Mouse (Mus musculus): ENCODE results near the gene Slc16a3. TPM values are rescaled to one million over a fixed set of nuclear protein-coding genes. Genes with fewer than 3 reads are reported as not detected.

Gene Slc16a3
- polyA plus RNA-seq (2015; fragmentation: Nextera tagmentation; extraction: Ambion mirVana): 9.1 and 9.6 TPM in 2 replicates

- no peak for ATAC-seq (replicated peaks)
- peak within 1 kb of the TSS; percentile 32; the same call in 1 of the 2 replicates for H3K9ac ChIP-seq (replicated peaks)
- no peaks in the 10 kb centered on the region for H3K9me3 ChIP-seq
- WGBS: 41% methylated on average over 12 of the region's 12 CpGs
- H3K27ac ChIP-seq (replicated peaks): no peak within 1 kb of the TSS
- peak within 1 kb of the TSS; percentile 53 for H3K4me2 ChIP-seq (replicated peaks)
- H3K4me3 ChIP-seq: peak within 1 kb of the TSS; percentile 38
- no peaks in the 10 kb centered on the region for H3K36me3 ChIP-seq
- H3K27me3 ChIP-seq: peaks cover 25% of the 10 kb centered on the region
- peaks cover 28% of the 10 kb centered on the region for H3K4me1 ChIP-seq
Measured at GRCm38 (mm10) chr11:120948328-120948727, at the start of gene Slc16a3. Gene Slc16a3 (plus strand): TSS chr11:120948480.

- H3K4me2 ChIP-seq (replicated peaks): no peak overlapping the region
- 93% methylated on average over 8 of the region's 8 CpGs for WGBS
- H3K9me3 ChIP-seq: no peaks in the 10 kb centered on the region
- no peaks in the 10 kb centered on the region for H3K4me1 ChIP-seq
- no peaks in the 10 kb centered on the region for H3K27me3 ChIP-seq
- no peak overlapping the region for H3K4me3 ChIP-seq
- no peak for ATAC-seq (replicated peaks)
- no peak overlapping the region for H3K9ac ChIP-seq (replicated peaks)
- H3K36me3 ChIP-seq: peaks cover 20% of the 10 kb centered on the region
- no peak overlapping the region for H3K27ac ChIP-seq (replicated peaks)
Measured at GRCm38 (mm10) chr11:120900276-120901244, 47.7 kb upstream of the Slc16a3 start.

- Histone ChIP-seq H3K4me2 (replicated peaks) (no peak overlapping the region), H3K9ac (replicated peaks) (no peak overlapping the region), H3K27me3 (no peaks in the 10 kb centered on the region), H3K36me3 (peaks cover 14% of the 10 kb centered on the region), H3K4me1 (no peaks in the 10 kb centered on the region), H3K4me3 (no peak overlapping the region), H3K27ac (replicated peaks) (no peak overlapping the region), H3K9me3 (no peaks in the 10 kb centered on the region)
- WGBS: 84% methylated on average over 21 of the region's 21 CpGs
- no peak for ATAC-seq (replicated peaks)
Measured at GRCm38 (mm10) chr11:120901729-120902486, 46.4 kb upstream of the Slc16a3 start.

GRCm38 (mm10) chr11:120902487-120903142 is 45.7 kb upstream of the Slc16a3 start:
- no peak overlapping the region for H3K4me2 ChIP-seq (replicated peaks)
- 54% methylated on average over 10 of the region's 10 CpGs for WGBS
- H3K4me1 ChIP-seq: no peaks in the 10 kb centered on the region
- H3K27me3 ChIP-seq: no peaks in the 10 kb centered on the region
- no peak overlapping the region for H3K27ac ChIP-seq (replicated peaks)
- no peak overlapping the region for H3K9ac ChIP-seq (replicated peaks)
- no peaks in the 10 kb centered on the region for H3K9me3 ChIP-seq
- H3K4me3 ChIP-seq: no peak overlapping the region
- no peak for ATAC-seq (replicated peaks)
- peaks cover 12% of the 10 kb centered on the region; the same call in 1 of the 2 replicates for H3K36me3 ChIP-seq

- H3K27me3 ChIP-seq: no peaks in the 10 kb centered on the region
- WGBS: 85% methylated on average over 24 of the region's 24 CpGs
- H3K4me2 ChIP-seq (replicated peaks): no peak overlapping the region
- H3K4me1 ChIP-seq: no peaks in the 10 kb centered on the region
- H3K27ac ChIP-seq (replicated peaks): no peak overlapping the region
- H3K36me3 ChIP-seq: peaks cover 11% of the 10 kb centered on the region; the same call in 1 of the 2 replicates
- no peaks in the 10 kb centered on the region for H3K9me3 ChIP-seq
- H3K4me3 ChIP-seq: no peak overlapping the region
- no peak overlapping the region for H3K9ac ChIP-seq (replicated peaks)
- no peak for ATAC-seq (replicated peaks)
Measured at GRCm38 (mm10) chr11:120903159-120903850, 45.0 kb upstream of the Slc16a3 start.

- ATAC-seq (replicated peaks): no peak
- WGBS: 95% methylated on average over 3 of the region's 3 CpGs
- H3K4me3 ChIP-seq: no peak overlapping the region
- no peak overlapping the region for H3K4me2 ChIP-seq (replicated peaks)
- H3K36me3 ChIP-seq: peaks cover 11% of the 10 kb centered on the region; the same call in 1 of the 2 replicates
- no peaks in the 10 kb centered on the region for H3K27me3 ChIP-seq
- no peak overlapping the region for H3K9ac ChIP-seq (replicated peaks)
- H3K9me3 ChIP-seq: no peaks in the 10 kb centered on the region
- no peak overlapping the region for H3K27ac ChIP-seq (replicated peaks)
- H3K4me1 ChIP-seq: no peaks in the 10 kb centered on the region
Measured at GRCm38 (mm10) chr11:120904561-120904960, 43.7 kb upstream of the Slc16a3 start.

- Histone ChIP-seq H3K27me3 (no peaks in the 10 kb centered on the region), H3K4me3 (no peak overlapping the region), H3K9ac (replicated peaks) (no peak overlapping the region), H3K27ac (replicated peaks) (no peak overlapping the region), H3K4me2 (replicated peaks) (no peak overlapping the region), H3K36me3 (peaks cover 11% of the 10 kb centered on the region; the same call in 1 of the 2 replicates), H3K4me1 (no peaks in the 10 kb centered on the region), H3K9me3 (no peaks in the 10 kb centered on the region)
- 5% methylated on average over 1 of the region's 1 CpGs for WGBS
- no peak for ATAC-seq (replicated peaks)
Measured at GRCm38 (mm10) chr11:120905430-120905873, 42.8 kb upstream of the Slc16a3 start.

GRCm38 (mm10) chr11:120913796-120914195 is 34.5 kb upstream of the Slc16a3 start:
- H3K4me1 ChIP-seq: no peaks in the 10 kb centered on the region
- H3K27ac ChIP-seq (replicated peaks): no peak overlapping the region
- H3K4me2 ChIP-seq (replicated peaks): no peak overlapping the region
- 96% methylated on average over 4 of the region's 4 CpGs for WGBS
- no peaks in the 10 kb centered on the region for H3K27me3 ChIP-seq
- no peak overlapping the region for H3K4me3 ChIP-seq
- H3K9me3 ChIP-seq: no peaks in the 10 kb centered on the region
- peaks cover 10% of the 10 kb centered on the region; the same call in 1 of the 2 replicates for H3K36me3 ChIP-seq
- ATAC-seq (replicated peaks): no peak
- no peak overlapping the region for H3K9ac ChIP-seq (replicated peaks)

- Histone ChIP-seq H3K4me2 (replicated peaks) (no peak overlapping the region), H3K27ac (replicated peaks) (no peak overlapping the region), H3K4me1 (no peaks in the 10 kb centered on the region), H3K27me3 (no peaks in the 10 kb centered on the region), H3K36me3 (peaks cover 26% of the 10 kb centered on the region), H3K4me3 (no peak overlapping the region), H3K9ac (replicated peaks) (no peak overlapping the region), H3K9me3 (no peaks in the 10 kb centered on the region)
- ATAC-seq (replicated peaks): no peak
- 82% methylated on average over 3 of the region's 3 CpGs for WGBS
Measured at GRCm38 (mm10) chr11:120916477-120916876, 31.8 kb upstream of the Slc16a3 start.

- ATAC-seq (replicated peaks): no peak
- no peaks in the 10 kb centered on the region for H3K27me3 ChIP-seq
- 94% methylated on average over 5 of the region's 5 CpGs for WGBS
Measured at GRCm38 (mm10) chr11:120917756-120918155, 30.5 kb upstream of the Slc16a3 start.

GRCm38 (mm10) chr11:120922528-120922927 is 25.8 kb upstream of the Slc16a3 start:
- no peak for ATAC-seq (replicated peaks)
- no peak overlapping the region for H3K4me2 ChIP-seq (replicated peaks)
- H3K27me3 ChIP-seq: no peaks in the 10 kb centered on the region
- H3K9me3 ChIP-seq: no peaks in the 10 kb centered on the region
- no peak overlapping the region for H3K4me3 ChIP-seq
- H3K27ac ChIP-seq (replicated peaks): no peak overlapping the region
- no peaks in the 10 kb centered on the region for H3K4me1 ChIP-seq
- WGBS: 94% methylated on average over 3 of the region's 3 CpGs
- H3K36me3 ChIP-seq: peaks cover 26% of the 10 kb centered on the region
- no peak overlapping the region for H3K9ac ChIP-seq (replicated peaks)

More at GRCm38 (mm10) chr11:120917756-120918155, 30.5 kb upstream of the Slc16a3 start:
- H3K4me2 ChIP-seq (replicated peaks): no peak overlapping the region
- no peak overlapping the region for H3K27ac ChIP-seq (replicated peaks)
- no peaks in the 10 kb centered on the region for H3K9me3 ChIP-seq
- H3K9ac ChIP-seq (replicated peaks): no peak overlapping the region
- H3K36me3 ChIP-seq: peaks cover 29% of the 10 kb centered on the region
- no peak overlapping the region for H3K4me3 ChIP-seq
- no peaks in the 10 kb centered on the region for H3K4me1 ChIP-seq
